Mouse (Mus musculus) CH12.LX (cell line): ENCODE results near the gene Swsap1. TPM values are rescaled to one million over a fixed set of nuclear protein-coding genes. Genes with fewer than 3 reads are reported as not detected.

Experiments
- DNase-seq: peaks from one replicate; pipeline ENCODE4 v3.0.0-alpha.2; 2013; ENCODE audit errors: extremely low read depth
- H3K27ac ChIP-seq: 2 replicates; pipeline ENCODE4 v1.5.1; 2012; ENCODE audit warnings: low read depth, mild to moderate bottlenecking, control low read depth, moderate library complexity; ENCODE audit not compliant: insufficient read depth
- H3K27me3 ChIP-seq: replicated peaks from 2 replicates; pipeline ENCODE3; 2012; ENCODE audit warnings: inconsistent platforms
- H3K36me3 ChIP-seq, 2 experiments: replicated peaks in 1 of 2; 2 replicates each; pipeline versions ENCODE3 to v1.6.1; 2012; ENCODE audit warnings: inconsistent platforms in 1 of 2, low read length in 1 of 2, mild to moderate bottlenecking in 1 of 2, mixed read lengths in 1 of 2, moderate library complexity in 1 of 2; ENCODE audit not compliant: control insufficient read depth in 1 of 2, insufficient read depth in 1 of 2
- H3K4me1 ChIP-seq, 2 experiments: 2 replicates each; pipeline ENCODE4 v1.6.1; 2012; ENCODE audit warnings: inconsistent platforms in 1 of 2, moderate library complexity in 1 of 2; ENCODE audit not compliant: insufficient read depth in 2 of 2, control insufficient read depth in 1 of 2
- H3K4me2 ChIP-seq: 2 replicates; pipeline ENCODE4 v1.6.1; 2012; ENCODE audit warnings: low read depth, mild to moderate bottlenecking, control low read depth; ENCODE audit not compliant: poor library complexity, insufficient read depth, severe bottlenecking
- H3K4me3 ChIP-seq, 3 experiments: fragments of 150-350 bp in 1 of 3; sonication (generic) in 1 of 3; replicated peaks in 1 of 3; 2 replicates each; pipeline versions ENCODE3 to v1.5.1; 2011 to 2012; ENCODE audit warnings: low read depth in 2 of 3, low read length in 2 of 3, mild to moderate bottlenecking in 2 of 3, moderate library complexity in 2 of 3, control low read depth in 1 of 3, improper control_type of control experiment in 1 of 3, inconsistent platforms in 1 of 3, mixed read lengths in 1 of 3; ENCODE audit not compliant: poor library complexity in 1 of 3
- H3K79me2 ChIP-seq: replicated peaks from 2 replicates; pipeline ENCODE4 v1.6.1; 2012; ENCODE audit warnings: mild to moderate bottlenecking, moderate library complexity; ENCODE audit not compliant: control insufficient read depth, poor library complexity, insufficient read depth, severe bottlenecking; ENCODE audit errors: extremely low read depth
- H3K9ac ChIP-seq: 2 replicates; pipeline ENCODE4 v1.6.1; 2012; ENCODE audit warnings: low read depth, mild to moderate bottlenecking, control low read depth, moderate library complexity; ENCODE audit not compliant: insufficient read depth
- H3K9me3 ChIP-seq: replicated peaks from 2 replicates; pipeline ENCODE3; 2012; ENCODE audit warnings: low read length, inconsistent platforms, mixed read lengths
- BHLHE40 ChIP-seq: IDR thresholded peaks from 2 replicates; pipeline ENCODE4 v1.6.1; 2011; ENCODE audit warnings: mild to moderate bottlenecking, low read depth, low read length, improper control_type of control experiment
- CHD1 ChIP-seq: IDR thresholded peaks from 2 replicates; pipeline ENCODE4 v1.6.1; 2012; ENCODE audit warnings: low read depth, low read length, improper control_type of control experiment, inconsistent platforms
- CHD2 ChIP-seq: IDR thresholded peaks from 2 replicates; pipeline ENCODE4 v1.6.1; 2011; ENCODE audit warnings: low read length, improper control_type of control experiment
- CTCF ChIP-seq, 2 experiments: IDR thresholded peaks in 1 of 2; conservative IDR thresholded peaks in 1 of 2; 2 replicates each; pipeline ENCODE4 v1.5.1; 2011 to 2012; ENCODE audit warnings: low read depth in 2 of 2, low read length in 2 of 2, improper control_type of control experiment in 1 of 2, inconsistent platforms in 1 of 2, mild to moderate bottlenecking in 1 of 2, moderate library complexity in 1 of 2
- E2F4 ChIP-seq: IDR thresholded peaks from 2 replicates; pipeline ENCODE4 v1.6.1; 2011; ENCODE audit warnings: low read depth, low read length, improper control_type of control experiment; ENCODE audit not compliant: insufficient replicate concordance
- ELF1 ChIP-seq: IDR thresholded peaks from 2 replicates; pipeline ENCODE4 v1.6.1; 2014; ENCODE audit warnings: low read depth, mild to moderate bottlenecking, inconsistent platforms, low read length, improper control_type of control experiment
- EP300 ChIP-seq: IDR thresholded peaks from 2 replicates; pipeline ENCODE4 v1.6.1; 2011; ENCODE audit warnings: low read length, improper control_type of control experiment
- ETS1 ChIP-seq: conservative IDR thresholded peaks from 2 replicates; pipeline ENCODE4 v1.6.1; 2012; ENCODE audit warnings: low read depth, mild to moderate bottlenecking, inconsistent platforms, low read length, improper control_type of control experiment, moderate library complexity
- GABPA ChIP-seq: IDR thresholded peaks from 2 replicates; pipeline ENCODE4 v1.6.1; 2012; ENCODE audit warnings: low read depth, low read length, improper control_type of control experiment, inconsistent platforms; ENCODE audit not compliant: insufficient replicate concordance
- HCFC1 ChIP-seq: IDR thresholded peaks from 2 replicates; pipeline ENCODE4 v1.6.1; 2012; ENCODE audit warnings: low read depth, mild to moderate bottlenecking, inconsistent platforms, low read length, improper control_type of control experiment
- IRF4 ChIP-seq: IDR thresholded peaks from 2 replicates; pipeline ENCODE4 v1.6.1; 2014; ENCODE audit warnings: low read depth, mild to moderate bottlenecking, inconsistent platforms, low read length, improper control_type of control experiment
- JUN ChIP-seq: IDR thresholded peaks from 2 replicates; pipeline ENCODE4 v1.6.1; 2011; ENCODE audit warnings: low read depth, mild to moderate bottlenecking, low read length, improper control_type of control experiment, moderate library complexity; ENCODE audit not compliant: insufficient read depth
- JUND ChIP-seq: conservative IDR thresholded peaks from 2 replicates; pipeline ENCODE4 v1.6.1; 2011; ENCODE audit warnings: low read depth, low read length, improper control_type of control experiment
- KAT2A ChIP-seq: IDR thresholded peaks from 2 replicates; pipeline ENCODE4 v1.6.1; 2012; ENCODE audit warnings: low read length, improper control_type of control experiment, inconsistent platforms; ENCODE audit not compliant: insufficient replicate concordance
- MAFK ChIP-seq: IDR thresholded peaks from 2 replicates; pipeline ENCODE4 v1.6.1; 2011; ENCODE audit warnings: low read length, improper control_type of control experiment; ENCODE audit not compliant: insufficient replicate concordance
- MAX ChIP-seq: IDR thresholded peaks from 2 replicates; pipeline ENCODE4 v1.6.1; 2011; ENCODE audit warnings: low read length, improper control_type of control experiment
- MAZ ChIP-seq: IDR thresholded peaks from 2 replicates; pipeline ENCODE4 v1.6.1; 2012; ENCODE audit warnings: low read depth, mild to moderate bottlenecking, inconsistent platforms, low read length, improper control_type of control experiment, moderate library complexity
- MEF2A ChIP-seq: IDR thresholded peaks from 2 replicates; pipeline ENCODE4 v1.6.1; 2014; ENCODE audit warnings: low read depth, mild to moderate bottlenecking, inconsistent platforms, low read length, improper control_type of control experiment, borderline replicate concordance
- MXI1 ChIP-seq: IDR thresholded peaks from 2 replicates; pipeline ENCODE4 v1.6.1; 2011; ENCODE audit warnings: mild to moderate bottlenecking, low read depth, low read length, improper control_type of control experiment
- MYC ChIP-seq: IDR thresholded peaks from 2 replicates; pipeline ENCODE4 v1.6.1; 2011; ENCODE audit warnings: low read depth, mild to moderate bottlenecking, improper control_type of control experiment, low read length
- NELFE ChIP-seq: IDR thresholded peaks from 2 replicates; pipeline ENCODE4 v1.6.1; 2011; ENCODE audit warnings: low read depth, low read length, improper control_type of control experiment
- NRF1 ChIP-seq: IDR thresholded peaks from 2 replicates; pipeline ENCODE4 v1.6.1; 2014; ENCODE audit warnings: low read depth, mild to moderate bottlenecking, inconsistent platforms, low read length, improper control_type of control experiment, moderate library complexity
- PAX5 ChIP-seq: IDR thresholded peaks from 2 replicates; pipeline ENCODE4 v1.6.1; 2012; ENCODE audit warnings: low read length, inconsistent platforms, mixed read lengths
- POLR2A ChIP-seq: IDR thresholded peaks from 2 replicates; pipeline ENCODE4 v1.6.1; 2011; ENCODE audit warnings: low read depth, mild to moderate bottlenecking, improper control_type of control experiment, low read length
- POLR2AphosphoS2 ChIP-seq: IDR thresholded peaks from 2 replicates; pipeline ENCODE4 v1.6.1; 2011; ENCODE audit warnings: low read depth, low read length, improper control_type of control experiment
- RAD21 ChIP-seq: IDR thresholded peaks from 2 replicates; pipeline ENCODE4 v1.6.1; 2011; ENCODE audit warnings: low read depth, mild to moderate bottlenecking, low read length, improper control_type of control experiment, moderate library complexity
- RCOR1 ChIP-seq: conservative IDR thresholded peaks from 2 replicates; pipeline ENCODE4 v1.6.1; 2012; ENCODE audit warnings: low read depth, mild to moderate bottlenecking, inconsistent platforms, low read length, improper control_type of control experiment
- SIN3A ChIP-seq: IDR thresholded peaks from 2 replicates; pipeline ENCODE4 v1.6.1; 2012; ENCODE audit warnings: low read length, improper control_type of control experiment, inconsistent platforms
- SMC3 ChIP-seq: IDR thresholded peaks from 2 replicates; pipeline ENCODE4 v1.6.1; 2011; ENCODE audit warnings: low read depth, low read length, improper control_type of control experiment
- TBP ChIP-seq: conservative IDR thresholded peaks from 2 replicates; pipeline ENCODE4 v1.6.1; 2011; ENCODE audit warnings: low read depth, low read length, improper control_type of control experiment
- TCF12 ChIP-seq: IDR thresholded peaks from 2 replicates; pipeline ENCODE4 v1.6.1; 2014; ENCODE audit warnings: low read depth, mild to moderate bottlenecking, inconsistent platforms, low read length, improper control_type of control experiment
- UBTF ChIP-seq: IDR thresholded peaks from 2 replicates; pipeline ENCODE4 v1.6.1; 2012; ENCODE audit warnings: low read depth, mild to moderate bottlenecking, inconsistent platforms, low read length, improper control_type of control experiment, moderate library complexity
- USF1 ChIP-seq: IDR thresholded peaks from 2 replicates; pipeline ENCODE4 v1.6.1; 2014; ENCODE audit warnings: low read depth, mild to moderate bottlenecking, inconsistent platforms, low read length, improper control_type of control experiment
- USF2 ChIP-seq: conservative IDR thresholded peaks from 2 replicates; pipeline ENCODE4 v1.6.1; 2011; ENCODE audit warnings: low read depth, low read length, improper control_type of control experiment
- ZC3H11A ChIP-seq: IDR thresholded peaks from 2 replicates; pipeline ENCODE4 v1.6.1; 2012; ENCODE audit warnings: low read depth, mild to moderate bottlenecking, inconsistent platforms, low read length, improper control_type of control experiment
- ZKSCAN1 ChIP-seq: IDR thresholded peaks from 2 replicates; pipeline ENCODE4 v1.6.1; 2012; ENCODE audit warnings: low read depth, inconsistent platforms, low read length, improper control_type of control experiment, borderline replicate concordance
- ZMIZ1 ChIP-seq: IDR thresholded peaks from 2 replicates; pipeline ENCODE4 v1.6.1; 2012; ENCODE audit warnings: low read depth, mild to moderate bottlenecking, inconsistent platforms, low read length, improper control_type of control experiment
- ZNF384 ChIP-seq: IDR thresholded peaks from 2 replicates; pipeline ENCODE4 v1.6.1; 2012; ENCODE audit warnings: low read depth, low read length, improper control_type of control experiment, inconsistent platforms
- dilution Hi-C: fragments of 300-500 bp; cut with MboI; formaldehyde crosslinking; loops from 2 replicates; pipeline ENCODE4 v1.14.3; 2020; ENCODE audit warnings: low sequenced_read_pairs; ENCODE audit not compliant: extremely low pct_unique_long_range_greater_than_20kb, extremely low pct_ligation_motif_present
- in situ Hi-C: fragments of 300-500 bp; cut with MboI; formaldehyde crosslinking; loops from 3 replicates; pipeline ENCODE4 v1.14.3; 2019; ENCODE audit warnings: low sequenced_read_pairs, low pct_ligation_motif_present, low pct_unique_long_range_greater_than_20kb, mixed read lengths
- polyA plus RNA-seq: library from polyadenylated mRNA; unstranded; fragments of >175 nt; gene quantifications from 2 replicates; pipeline ENCODE4 v1.2.1, GENCODE M21; 2012; ENCODE audit warnings: low read depth; ENCODE audit not compliant: insufficient read length
- total RNA-seq, 2 experiments: library from RNA; depleted of rRNA; stranded (reverse); fragments of 300-350 nt in 1 of 2; fragments of >200 nt in 1 of 2; gene quantifications; 2 replicates each; pipeline ENCODE4 v1.2.3; 2012 to 2014

The Swsap1 gene
- total RNA-seq (2012; rRNA removed) (4.0 and 4.4 TPM in 2 replicates), total RNA-seq (2014; rRNA removed) (4.1 and 4.4 TPM in 2 replicates), polyA plus RNA-seq (2.9 and 3.1 TPM in 2 replicates)

DNA sequence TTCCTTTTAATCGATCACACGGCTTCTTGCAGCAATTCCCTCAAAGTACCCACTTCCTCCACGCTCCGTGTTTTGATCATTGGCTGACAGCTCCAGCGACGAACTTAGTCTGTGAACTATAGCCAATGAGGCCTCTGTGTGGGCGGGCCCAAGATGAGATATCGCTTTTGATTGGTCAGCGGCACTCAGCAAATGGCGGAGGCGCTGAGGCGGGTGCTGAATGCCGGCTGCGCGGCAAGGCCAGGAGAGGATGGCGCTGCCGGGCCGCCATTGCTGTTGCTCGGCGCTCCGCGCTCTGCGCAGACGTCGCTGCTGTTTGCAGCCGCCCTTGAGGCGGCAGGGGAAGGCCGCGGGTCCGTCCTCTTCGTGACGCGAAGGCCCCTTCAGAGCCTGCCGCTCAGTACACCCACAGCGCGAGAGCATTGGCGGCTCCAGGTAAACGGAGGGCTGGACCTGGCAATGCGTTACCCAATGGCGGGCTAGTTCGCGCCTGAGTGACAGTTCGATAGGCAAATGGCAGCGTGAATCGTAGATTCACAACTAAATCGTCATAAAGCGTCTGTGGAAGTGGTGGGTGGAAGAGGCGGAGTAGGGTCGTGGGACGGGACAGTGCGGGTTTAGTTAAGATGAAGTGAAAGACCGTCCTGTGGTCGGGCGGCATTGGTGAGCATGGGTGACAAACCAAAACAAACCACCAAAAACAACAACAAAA lies at the start of gene Swsap1:
Swsap1 (plus strand) TSS at position 186 of the 712 bp plus-strand sequence.
- peak within 1 kb of the TSS; percentile 59 to 79 (median 77) for H3K4me3 ChIP-seq
- peak within 1 kb of the TSS; percentile 88 for H3K4me2 ChIP-seq
- in situ Hi-C loops = no loop called here
- no peak for TF ChIP-seq UBTF
- TF ChIP-seq ELF1 = peak; percentile 77
- TF ChIP-seq POLR2A = peak; percentile 84
- TF ChIP-seq MAZ = no peak
- no peak for TF ChIP-seq MAFK
- peak; percentile 73; the same call in 1 of the 2 replicates for TF ChIP-seq TBP
- no peak for TF ChIP-seq EP300
- peak; percentile 14; the same call in 1 of the 2 replicates for TF ChIP-seq BHLHE40
- no peak for TF ChIP-seq JUN
- no peak; the same call in 1 of the 2 replicates for TF ChIP-seq SIN3A
- TF ChIP-seq POLR2AphosphoS2 = no peak
- no peak for TF ChIP-seq PAX5
- no peak for TF ChIP-seq CTCF (conservative IDR thresholded peaks at IDR 0.05 in 1 of 2, IDR thresholded peaks at IDR 0.05 in 1 of 2; ENCODE audit: low read depth in 2 of 2, low read length in 2 of 2)
- no peak for TF ChIP-seq SMC3
- TF ChIP-seq HCFC1 = peak; percentile 75
- TF ChIP-seq MEF2A = no peak
- no peak for TF ChIP-seq CHD1
- TF ChIP-seq KAT2A = no peak
- TF ChIP-seq IRF4 = peak; percentile 62
- no peak for TF ChIP-seq ETS1
- TF ChIP-seq ZNF384 = no peak
- no peak; the same call in 1 of the 2 replicates for TF ChIP-seq ZMIZ1
- no peak for TF ChIP-seq USF2
- peak; percentile 90 for TF ChIP-seq CHD2
- no peak for TF ChIP-seq ZC3H11A
- no peak for TF ChIP-seq ZKSCAN1
- peak; percentile 59; the same call in 1 of the 2 replicates for TF ChIP-seq MAX
- TF ChIP-seq GABPA = no peak
- TF ChIP-seq RAD21 = no peak
- TF ChIP-seq NRF1 = peak; percentile 61
- TF ChIP-seq NELFE = peak; percentile 45
- TF ChIP-seq TCF12 = peak; percentile 61; the same call in 1 of the 2 replicates
- no peak for TF ChIP-seq JUND
- no peak for TF ChIP-seq E2F4
- TF ChIP-seq MYC = 0 out of 2 replicates have a peak, but pooled peaks have one; percentile 42
- TF ChIP-seq RCOR1 = no peak
- no peak for TF ChIP-seq USF1
- peak; percentile 65; the same call in 1 of the 2 replicates for TF ChIP-seq MXI1
- H3K36me3 ChIP-seq = peaks cover 3% of the 10 kb centered on the region in 2 experiments
- 0 out of 2 replicates have a peak, but pooled peaks cover 3% of the 10 kb centered on the region for H3K79me2 ChIP-seq
- H3K27me3 ChIP-seq = peaks cover 6% of the 10 kb centered on the region
- peak within 1 kb of the TSS; percentile 89 for H3K9ac ChIP-seq
- peaks cover 3% of the 10 kb centered on the region for H3K9me3 ChIP-seq
- DNase-seq = peak; percentile 98
- peaks cover 2 to 10% of the 10 kb centered on the region in 2 experiments; a peak in 3 of 4 replicates for H3K4me1 ChIP-seq
- H3K27ac ChIP-seq = peak within 1 kb of the TSS; percentile 84
- dilution Hi-C loops = no loop called here
